Mouse (Mus musculus) C2C12 (cell line): Measurements from ENCODE around the gene Med16. TPM values are rescaled to one million over a fixed set of nuclear protein-coding genes. Genes with fewer than 3 reads are reported as not detected.

Experiments
- H3K27me3 ChIP-seq: one replicate; pipeline ENCODE4 v1.6.1; 2011; ENCODE audit not compliant: control insufficient read depth, insufficient read depth, insufficient read length
- H3K36me3 ChIP-seq: one replicate; pipeline ENCODE4 v1.6.1; 2011; ENCODE audit not compliant: control insufficient read depth, insufficient read depth
- H3K4me3 ChIP-seq: one replicate; pipeline ENCODE4 v1.5.1; 2011; ENCODE audit warnings: mild to moderate bottlenecking, control low read depth; ENCODE audit not compliant: poor library complexity, insufficient read depth, severe bottlenecking
- H3K79me2 ChIP-seq: one replicate; pipeline ENCODE4 v1.6.1; 2011; ENCODE audit not compliant: control insufficient read depth, insufficient read depth
- H3K79me3 ChIP-seq: one replicate; pipeline ENCODE4 v1.6.1; 2011; ENCODE audit warnings: low read depth, control low read depth
- H3ac ChIP-seq: one replicate; pipeline ENCODE3; 2011; ENCODE audit warnings: low read depth; ENCODE audit not compliant: control insufficient read depth, insufficient read length
- CEBPB ChIP-seq: IDR thresholded peaks from one replicate; pipeline ENCODE4 v1.6.1; 2011; ENCODE audit warnings: low read depth, mild to moderate bottlenecking, control low read depth, moderate library complexity
- CTCF ChIP-seq: IDR thresholded peaks from one replicate; pipeline ENCODE4 v1.5.1; 2011; ENCODE audit not compliant: control insufficient read depth, insufficient read depth, insufficient read length
- FOSL1 ChIP-seq: IDR thresholded peaks from one replicate; pipeline ENCODE4 v1.8.0; 2011; ENCODE audit warnings: mild to moderate bottlenecking, low read length; ENCODE audit not compliant: poor library complexity, insufficient read depth, severe bottlenecking
- MAX ChIP-seq: IDR thresholded peaks from one replicate; pipeline ENCODE4 v1.6.1; 2011; ENCODE audit warnings: mild to moderate bottlenecking, control low read depth
- MYOD1 ChIP-seq: IDR thresholded peaks from one replicate; pipeline ENCODE4 v1.6.1; 2011; ENCODE audit warnings: low read depth; ENCODE audit not compliant: control insufficient read depth, insufficient read length
- MYOG ChIP-seq: IDR thresholded peaks from one replicate; pipeline ENCODE4 v1.6.1; 2011; ENCODE audit not compliant: control insufficient read depth, insufficient read length; ENCODE audit errors: extremely low read depth
- USF1 ChIP-seq: IDR thresholded peaks from one replicate; pipeline ENCODE4 v1.6.1; 2011; ENCODE audit warnings: low read depth, mild to moderate bottlenecking, control low read depth, moderate library complexity
- polyA plus RNA-seq: library from polyadenylated mRNA; unstranded; fragments of >200 nt; fragmentation: generic; extraction: Trizol; gene quantifications from one replicate; pipeline ENCODE4 v1.2.1, GENCODE M21; 2012; ENCODE audit warnings: missing spikeins

Med16 gene
- polyA plus RNA-seq, 1 experiment, result 32.5 TPM

DNA sequence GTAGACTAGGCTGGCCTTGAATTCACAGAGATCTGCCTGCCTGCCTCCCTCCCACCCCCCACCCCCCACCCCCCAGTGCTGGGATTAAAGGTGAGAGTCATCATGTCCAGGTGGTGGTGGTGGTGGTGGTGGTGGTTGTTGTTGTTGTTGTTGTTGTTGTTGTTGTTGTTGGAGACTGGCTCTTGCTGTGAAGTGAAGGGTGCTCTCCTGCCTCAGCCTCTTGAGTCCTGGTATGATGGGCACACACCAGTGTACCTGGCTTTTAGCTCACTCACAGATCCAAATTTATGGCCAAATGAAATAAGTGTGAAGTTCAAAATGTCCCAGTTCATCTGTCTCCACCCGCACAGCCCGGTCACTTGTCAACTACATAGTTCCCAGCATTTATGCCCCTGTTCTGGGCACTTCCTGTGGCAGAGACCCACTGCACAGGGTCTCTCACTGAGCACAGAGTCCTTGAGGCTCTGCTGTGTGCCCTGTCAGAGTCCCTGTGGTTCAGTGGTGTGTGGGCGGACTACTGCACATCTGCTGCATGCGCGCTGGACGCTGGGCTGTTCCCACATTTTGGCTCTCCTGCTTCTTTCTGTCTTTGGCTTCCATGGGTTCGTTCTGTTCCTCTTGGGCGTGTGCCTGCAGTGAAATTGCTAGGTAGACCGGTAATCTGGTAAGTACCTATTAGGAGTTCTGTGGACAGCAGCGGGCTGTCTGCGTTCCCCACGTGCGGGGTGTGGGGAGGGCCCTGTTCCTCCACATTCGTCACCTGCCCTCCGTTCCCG, 26.3 kb upstream of the Med16 start:
- TF ChIP-seq FOSL1 (no peak), USF1 (no peak), MAX (no peak), MYOD1 (no peak), CTCF (no peak), MYOG (no peak), CEBPB (no peak)
- no peak overlapping the region for H3K4me3 ChIP-seq
- H3K79me2 ChIP-seq, result no peaks in the 10 kb centered on the region
- H3ac ChIP-seq, result no peak overlapping the region
- H3K36me3 ChIP-seq, result no peaks in the 10 kb centered on the region
- H3K27me3 ChIP-seq, result no peaks in the 10 kb centered on the region
- no peaks in the 10 kb centered on the region for H3K79me3 ChIP-seq

DNA sequence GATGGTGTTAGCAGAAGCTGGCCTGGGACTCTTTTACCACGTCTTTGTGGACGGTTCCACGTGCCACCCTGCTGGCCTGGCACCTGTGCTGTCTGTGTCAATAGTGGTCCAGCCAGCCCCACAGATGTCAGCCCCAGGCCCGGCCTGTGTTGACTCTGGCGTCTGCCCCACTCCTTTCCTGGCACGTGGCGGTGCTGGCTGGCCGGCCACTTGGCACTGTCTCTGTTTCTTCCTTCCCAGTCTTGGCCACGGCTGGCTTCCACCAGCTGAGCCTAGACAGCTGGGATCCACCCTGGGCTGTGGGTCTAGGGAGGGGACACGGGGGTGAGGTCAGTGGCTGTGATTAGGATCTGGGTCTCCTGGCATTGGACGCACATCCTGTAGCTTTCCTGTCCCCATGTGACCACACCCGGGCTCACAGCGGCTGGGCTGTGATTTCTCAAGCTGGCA, 25.6 kb upstream of the Med16 start:
- H3K27me3 ChIP-seq, result no peaks in the 10 kb centered on the region
- H3K4me3 ChIP-seq, result no peak overlapping the region
- H3K36me3 ChIP-seq, result no peaks in the 10 kb centered on the region
- TF ChIP-seq USF1, result peak; percentile 65
- no peak for TF ChIP-seq FOSL1
- TF ChIP-seq MYOD1, result peak; percentile 82
- no peaks in the 10 kb centered on the region for H3K79me2 ChIP-seq
- no peak overlapping the region for H3ac ChIP-seq
- H3K79me3 ChIP-seq, result no peaks in the 10 kb centered on the region

DNA sequence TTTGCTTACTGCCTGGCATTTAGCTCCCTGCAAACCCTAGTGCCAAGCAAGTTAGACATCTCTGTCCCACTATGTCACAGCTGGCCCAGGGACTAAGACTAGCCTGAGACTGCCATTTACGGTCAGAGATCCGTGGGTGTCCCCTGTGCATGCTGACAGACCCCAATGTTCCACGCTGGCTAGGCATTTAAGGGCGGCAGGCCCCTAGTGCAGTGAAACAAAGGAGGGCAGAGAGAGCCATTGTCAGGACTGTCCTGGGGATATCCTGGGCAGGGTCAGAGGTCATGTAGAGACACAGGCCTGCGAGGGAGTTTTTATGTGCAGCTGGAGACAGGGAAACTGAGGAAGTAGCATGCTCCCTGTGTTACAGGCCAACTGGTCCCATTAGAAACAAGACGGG, 25.1 kb upstream of the Med16 start:
- no peaks in the 10 kb centered on the region for H3K27me3 ChIP-seq
- peak overlapping the region; percentile 16 for H3ac ChIP-seq
- H3K79me2 ChIP-seq, result no peaks in the 10 kb centered on the region
- TF ChIP-seq USF1, result no peak
- no peak for TF ChIP-seq MAX
- no peak for TF ChIP-seq MYOG
- no peak for TF ChIP-seq MYOD1
- H3K4me3 ChIP-seq, result no peak overlapping the region
- no peaks in the 10 kb centered on the region for H3K36me3 ChIP-seq
- no peaks in the 10 kb centered on the region for H3K79me3 ChIP-seq

DNA sequence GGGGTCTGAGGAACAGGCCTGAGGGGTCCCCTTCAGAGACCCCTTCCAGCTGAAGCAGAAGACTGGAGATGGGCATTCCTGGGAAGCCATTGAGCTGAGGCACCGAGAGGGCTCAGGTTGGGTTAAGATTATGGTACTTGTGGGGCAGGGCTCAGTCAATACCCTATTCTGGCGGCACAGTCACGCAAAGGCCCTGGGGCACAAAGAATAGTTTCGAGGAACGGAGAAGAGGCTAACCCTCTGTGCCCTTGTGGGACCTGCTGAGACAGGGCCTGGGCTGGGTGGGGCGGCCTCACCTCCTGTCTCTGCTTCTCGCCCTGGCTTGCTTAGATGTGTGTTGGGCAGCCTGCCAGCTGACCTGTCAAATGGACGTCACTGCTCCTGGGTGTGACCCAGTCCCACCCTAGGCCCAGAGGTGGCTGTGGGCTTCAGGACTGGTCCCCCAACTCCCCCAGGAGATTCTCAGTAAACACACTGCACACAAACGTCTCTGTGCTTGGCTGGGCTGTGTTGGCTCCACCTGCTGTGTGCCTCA, 24.5 kb upstream of the Med16 start:
- no peak overlapping the region for H3ac ChIP-seq
- no peak overlapping the region for H3K4me3 ChIP-seq
- no peaks in the 10 kb centered on the region for H3K79me2 ChIP-seq
- TF ChIP-seq MYOD1 (no peak), CEBPB (no peak), FOSL1 (no peak), USF1 (no peak), CTCF (no peak), MAX (no peak), MYOG (no peak)
- no peaks in the 10 kb centered on the region for H3K36me3 ChIP-seq
- no peaks in the 10 kb centered on the region for H3K27me3 ChIP-seq
- H3K79me3 ChIP-seq, result no peaks in the 10 kb centered on the region

DNA sequence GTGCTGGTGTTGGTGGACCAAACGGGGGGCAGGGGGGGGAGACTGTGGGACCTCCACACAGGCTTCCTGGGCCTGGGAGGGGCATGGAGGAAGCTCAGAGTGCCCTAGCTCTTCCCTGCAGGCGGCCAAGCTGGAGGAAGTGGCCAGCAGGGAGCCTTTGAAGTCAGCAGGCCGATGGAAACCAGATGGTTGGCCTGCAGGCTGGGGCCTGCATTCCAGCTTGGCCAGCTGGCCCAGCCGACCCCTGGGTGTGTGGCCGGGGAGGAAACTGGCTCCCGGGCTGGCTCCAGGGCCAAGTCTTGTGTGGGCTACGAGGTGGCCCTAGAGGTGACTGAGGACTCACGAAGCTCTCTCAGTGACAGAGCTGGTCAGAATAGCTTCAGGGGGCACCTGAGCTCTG, 24.0 kb upstream of the Med16 start:
- no peaks in the 10 kb centered on the region for H3K79me2 ChIP-seq
- no peak overlapping the region for H3ac ChIP-seq
- no peaks in the 10 kb centered on the region for H3K27me3 ChIP-seq
- H3K79me3 ChIP-seq, result no peaks in the 10 kb centered on the region
- H3K4me3 ChIP-seq, result no peak overlapping the region
- H3K36me3 ChIP-seq, result no peaks in the 10 kb centered on the region
- TF ChIP-seq FOSL1, result no peak
- TF ChIP-seq CTCF, result no peak
- no peak for TF ChIP-seq MYOG
- no peak for TF ChIP-seq USF1
- TF ChIP-seq CEBPB, result no peak
- TF ChIP-seq MAX, result no peak
- no peak for TF ChIP-seq MYOD1

DNA sequence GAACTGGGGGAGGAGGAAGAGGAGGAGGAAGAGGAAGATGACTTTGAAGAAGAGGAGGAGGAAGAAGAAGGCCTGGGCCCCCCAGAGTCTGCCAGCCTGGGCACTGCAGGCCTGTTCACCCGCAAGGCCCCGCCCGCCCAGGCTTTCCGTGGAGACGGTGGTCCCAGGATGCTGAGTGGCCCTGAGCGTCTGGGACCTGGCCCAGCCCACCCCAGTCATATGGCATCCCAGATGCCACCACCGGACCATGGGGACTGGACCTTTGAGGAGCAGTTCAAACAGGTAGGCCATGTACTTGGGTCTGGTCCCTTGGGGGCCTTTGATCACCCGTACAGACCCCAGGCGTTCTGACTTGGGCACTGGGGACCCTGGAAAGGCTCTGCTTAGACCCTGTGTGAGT, 23.1 kb upstream of the Med16 start:
- H3K79me2 ChIP-seq, result no peaks in the 10 kb centered on the region
- TF ChIP-seq MYOG, result no peak
- TF ChIP-seq CTCF, result no peak
- no peak for TF ChIP-seq CEBPB
- TF ChIP-seq MAX, result no peak
- TF ChIP-seq MYOD1, result no peak
- TF ChIP-seq FOSL1, result no peak
- TF ChIP-seq USF1, result no peak
- H3K4me3 ChIP-seq, result no peak overlapping the region
- H3K79me3 ChIP-seq, result no peaks in the 10 kb centered on the region
- H3K36me3 ChIP-seq, result no peaks in the 10 kb centered on the region
- no peak overlapping the region for H3ac ChIP-seq
- H3K27me3 ChIP-seq, result no peaks in the 10 kb centered on the region
